Mouse (Mus musculus): ENCODE measurements around the gene Mup13. TPM values are rescaled to one million over a fixed set of nuclear protein-coding genes. Genes with fewer than 3 reads are reported as not detected.

The Mup13 gene
- polyA plus RNA-seq (2017; shearing (Covaris generic)): not detected

DNA sequence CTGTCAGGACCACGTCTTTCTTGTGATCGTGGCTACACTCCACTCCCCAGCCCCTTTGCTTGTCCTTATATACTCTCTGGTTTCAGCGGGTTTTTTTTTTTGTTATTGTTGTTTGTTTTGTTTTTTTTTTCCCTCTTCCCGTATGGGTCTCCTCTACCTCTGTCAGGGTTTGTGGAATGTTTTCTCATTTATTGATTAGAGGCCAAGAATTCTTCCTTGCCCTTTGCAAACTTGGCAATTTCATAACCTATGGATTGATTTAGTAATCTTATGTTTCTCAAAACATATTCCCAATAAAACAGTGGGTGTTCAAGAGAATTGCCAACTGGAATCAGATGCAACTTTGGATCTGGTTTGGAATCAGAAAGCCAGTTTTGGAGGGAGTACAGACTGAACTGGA, at the start of gene Mup13:
TSS of gene Mup13 (minus strand) at position 101 of the 400 bp plus-strand sequence.

Other genes starting within 250 kb of the Mup13 start
- not detected for gene Mup14, start 75.7 kb upstream of the Mup13 start, polyA plus RNA-seq (2017; shearing (Covaris generic))
- gene Mup15, start 211.5 kb upstream of the Mup13 start, polyA plus RNA-seq (2017; shearing (Covaris generic)): not detected

All from inflammation-experienced regulatory T-cells, adult 16 weeks (primary cell).